Mouse (Mus musculus): ENCODE measurements around the gene Gbx2. TPM values are rescaled to one million over a fixed set of nuclear protein-coding genes. Genes with fewer than 3 reads are reported as not detected.

The Gbx2 gene
- not detected for total RNA-seq (2021)
- long read RNA-seq, experiment 1, result 0 reads
- long read RNA-seq, experiment 2, result 0 reads

DNA sequence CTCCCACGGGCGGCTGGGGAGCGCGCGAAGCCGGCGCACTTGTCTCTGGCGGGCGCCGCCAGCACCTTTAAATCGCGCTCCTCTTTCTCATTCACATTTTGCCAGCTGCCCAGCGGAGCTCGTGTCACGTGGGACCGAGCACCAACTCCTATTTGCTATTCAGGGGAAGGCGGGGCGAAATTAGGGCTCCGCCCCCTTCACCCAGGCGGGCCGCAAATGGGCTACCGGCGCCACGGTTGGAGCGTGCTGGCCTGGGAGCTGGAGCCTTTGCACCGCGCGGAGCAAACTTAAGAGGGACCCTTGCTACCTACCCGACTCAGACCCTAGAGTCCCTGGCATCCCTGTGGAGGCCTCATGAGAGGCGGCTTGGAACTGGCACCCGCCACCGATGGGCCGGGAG lies at the start of gene Gbx2:
Gbx2 (minus strand) TSS at position 60 of the 400 bp plus-strand sequence.
- intact Hi-C loops (cut with DNase I), result no loop called here
- peak; percentile 34 to 59 for DNase-seq

DNA sequence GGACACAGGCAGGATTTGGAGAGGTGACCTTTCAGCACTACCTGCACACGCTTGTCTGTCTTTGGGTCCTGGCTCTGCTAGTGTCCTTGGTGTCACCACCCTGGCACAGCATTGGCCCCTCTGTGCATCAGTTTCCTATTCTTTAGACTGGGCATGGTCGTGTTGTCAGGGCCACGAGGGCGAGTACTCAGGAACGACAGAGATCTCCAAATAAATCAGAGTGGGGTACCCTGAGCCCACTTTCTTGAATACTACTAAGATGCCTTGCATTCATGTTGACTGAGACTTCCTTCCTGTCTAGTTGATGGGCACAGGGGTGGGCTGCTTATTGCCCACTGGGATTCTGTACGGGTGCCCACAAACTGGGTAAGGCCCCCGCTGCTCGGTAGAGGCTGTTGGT lies 46.3 kb upstream of the Gbx2 start:
- intact Hi-C loops (cut with DNase I), result no loop called here
- no peak for DNase-seq

DNA sequence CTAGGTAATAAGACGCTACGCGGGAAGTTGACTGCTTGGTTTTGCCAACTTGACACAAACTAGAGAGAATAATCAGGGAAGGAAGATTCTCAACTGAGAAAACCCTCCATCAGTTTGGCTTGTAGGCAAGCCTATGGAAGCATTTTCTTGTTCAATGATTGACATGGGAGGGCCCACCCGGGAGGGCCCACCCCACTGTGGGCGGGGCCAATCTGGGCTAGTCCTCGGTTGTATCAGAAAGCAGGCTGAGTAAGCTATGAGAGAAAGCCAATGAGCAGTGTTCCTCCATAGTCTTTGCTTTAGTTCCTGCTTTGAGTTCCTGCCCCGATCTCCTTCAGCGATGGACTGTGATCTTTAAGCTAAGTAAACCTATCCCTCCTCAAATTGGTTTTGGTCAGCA lies 45.4 kb upstream of the Gbx2 start:
- intact Hi-C loops (cut with DNase I), result no loop called here
- DNase-seq, result no peak

DNA sequence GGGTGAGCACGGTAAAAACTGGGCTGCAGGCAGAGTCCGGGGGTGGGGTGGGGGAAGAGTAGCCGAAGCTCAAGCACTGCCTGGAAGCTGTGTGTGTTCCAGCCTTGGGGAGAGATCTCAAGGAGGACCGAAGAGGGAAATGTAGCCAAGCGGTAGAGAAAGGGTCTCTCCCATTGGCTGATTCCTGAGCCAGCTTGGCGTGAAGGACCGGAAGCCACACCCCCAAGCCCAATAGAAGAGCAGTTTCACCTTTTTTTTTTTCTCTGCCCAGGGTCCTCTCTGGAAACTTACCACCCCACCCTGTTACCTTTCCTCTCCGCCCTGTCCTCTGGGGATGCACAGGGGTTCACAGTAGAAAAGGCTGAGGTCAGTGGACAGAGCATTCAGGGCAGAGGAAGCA lies 43.6 kb upstream of the Gbx2 start:
- intact Hi-C loops (cut with DNase I), result no loop called here
- DNase-seq, result no peak

DNA sequence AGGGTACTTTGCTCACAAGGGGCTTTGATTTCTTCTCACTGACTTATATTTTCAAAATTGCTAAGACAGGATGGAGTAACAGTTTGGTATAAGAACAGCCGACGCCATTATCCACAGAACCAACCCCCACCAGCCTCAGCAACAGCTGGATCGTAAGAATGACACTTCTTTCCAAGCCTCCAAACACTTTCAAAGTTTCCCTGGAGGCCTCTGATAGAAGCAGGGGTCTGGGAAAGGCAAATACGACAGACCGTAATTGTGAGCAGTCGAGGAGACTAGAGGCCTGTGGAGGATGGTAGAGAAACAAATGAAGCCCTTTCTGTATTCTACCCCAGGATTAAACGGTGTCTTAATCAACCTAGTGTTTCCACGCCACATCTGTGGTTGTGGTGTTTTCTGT lies 40.9 kb upstream of the Gbx2 start:
- intact Hi-C loops (cut with DNase I), result no loop called here
- no peak for DNase-seq

DNA sequence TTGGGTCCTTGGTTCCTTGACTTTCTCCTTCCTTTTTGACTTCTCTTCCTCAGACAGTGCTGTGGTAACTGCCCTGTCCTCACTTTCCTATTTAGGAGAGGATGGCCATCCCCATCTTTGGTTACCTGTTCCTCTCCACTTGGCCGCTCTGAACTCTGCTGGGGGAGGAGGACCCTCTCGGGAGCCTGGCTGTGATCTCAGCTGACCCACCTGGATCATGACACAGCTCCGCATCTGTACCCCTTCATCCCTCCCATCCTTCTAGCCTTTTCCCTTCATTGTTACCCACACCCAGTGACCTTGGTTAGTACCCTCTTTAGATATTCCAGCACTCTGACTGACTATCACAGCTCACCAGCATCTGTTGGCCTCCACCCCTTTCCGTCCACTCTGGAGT lies 38.7 kb upstream of the Gbx2 start:
- intact Hi-C loops (cut with DNase I), result no loop called here
- DNase-seq, result no peak

DNA sequence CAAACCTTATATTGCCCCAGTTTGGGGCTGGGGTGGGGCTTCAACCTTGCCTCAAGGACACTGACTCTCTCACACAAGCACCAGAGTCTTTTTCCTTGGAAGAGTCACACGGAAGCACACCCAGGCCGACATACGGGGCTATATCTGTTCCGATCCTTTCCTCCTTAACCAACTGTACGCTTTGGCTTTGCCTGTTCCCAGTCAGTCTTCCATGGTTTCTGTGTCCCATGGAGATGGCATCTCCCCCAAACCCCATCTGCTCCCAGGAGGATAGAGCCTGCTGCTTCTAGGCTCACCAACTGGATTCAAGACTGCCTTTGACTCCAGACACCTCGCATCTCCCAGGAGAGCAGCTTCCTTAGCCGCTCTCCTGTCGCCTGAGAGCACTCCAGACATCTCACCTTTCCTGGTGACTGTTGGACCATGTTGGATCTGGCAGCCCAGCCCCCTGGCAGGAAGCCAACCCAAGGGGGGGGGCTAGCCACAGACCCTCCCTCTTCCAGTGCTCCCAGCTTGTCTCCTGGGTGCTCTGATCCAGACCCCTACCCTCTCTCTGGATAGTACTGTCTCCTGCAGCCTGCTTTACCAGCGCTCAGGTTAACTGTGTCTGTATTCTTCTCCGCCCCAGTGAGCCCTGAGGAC lies 38.2 kb upstream of the Gbx2 start:
- intact Hi-C loops (cut with DNase I), result no loop called here
- DNase-seq, result no peak

DNA sequence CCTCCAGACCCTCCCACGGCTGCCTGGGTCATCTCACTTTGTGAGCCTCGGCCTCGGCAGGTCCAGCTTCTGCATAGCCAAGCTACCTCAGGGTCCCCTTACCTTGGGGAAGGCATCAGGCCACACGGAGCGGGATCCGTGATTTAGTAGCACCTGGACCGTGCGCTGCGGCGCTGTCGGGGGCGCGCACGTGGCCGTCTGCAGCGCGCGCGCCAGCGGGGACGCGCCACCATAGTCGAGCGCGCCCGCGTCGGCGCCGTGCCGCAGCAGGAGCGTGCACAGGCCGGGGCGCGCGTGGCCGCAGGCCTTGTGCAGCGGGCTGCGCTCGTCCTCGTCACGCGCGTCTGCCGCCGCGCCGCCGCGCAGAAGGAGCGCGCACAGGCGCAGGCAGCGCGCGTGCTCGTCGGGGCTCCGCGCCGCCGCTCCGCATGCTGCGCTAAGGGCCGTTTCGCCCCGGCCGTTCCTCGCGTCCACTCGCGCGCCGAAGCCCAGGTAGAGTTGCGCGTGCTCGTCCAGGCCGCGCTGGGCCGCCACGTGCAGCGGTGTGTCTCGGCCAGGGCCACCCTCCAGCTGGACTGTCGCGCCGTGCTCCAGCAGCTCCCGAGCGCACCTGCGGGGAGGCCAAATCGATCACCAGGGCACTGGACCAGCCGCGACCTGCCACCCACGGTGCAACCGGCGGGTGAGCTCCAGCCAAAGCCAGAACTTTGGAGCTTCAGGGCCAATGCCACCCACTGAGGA lies 37.3 kb upstream of the Gbx2 start:
- DNase-seq, result peak; percentile 19 to 20
- intact Hi-C loops (cut with DNase I), result no loop called here

DNA sequence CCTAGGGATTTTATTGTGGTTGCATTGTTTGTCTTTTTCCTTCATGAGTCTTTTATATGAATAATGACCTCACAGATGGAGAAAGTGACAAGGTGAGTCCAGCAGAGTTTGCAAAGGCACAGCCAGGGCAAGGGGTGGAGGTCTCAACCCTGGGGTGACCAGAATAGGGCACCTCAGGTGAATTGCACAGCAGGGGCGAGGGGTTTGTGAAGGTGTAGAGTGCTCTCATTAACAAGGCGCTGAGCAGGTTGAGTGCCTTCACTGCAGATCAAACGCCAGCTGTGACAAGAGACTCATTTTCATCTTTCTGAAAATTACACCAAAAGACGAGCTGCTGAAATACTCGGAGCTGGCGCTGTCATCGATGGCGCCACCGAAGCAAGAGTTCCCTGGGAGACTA lies 36.6 kb upstream of the Gbx2 start:
- intact Hi-C loops (cut with DNase I), result no loop called here
- DNase-seq, result no peak

DNA sequence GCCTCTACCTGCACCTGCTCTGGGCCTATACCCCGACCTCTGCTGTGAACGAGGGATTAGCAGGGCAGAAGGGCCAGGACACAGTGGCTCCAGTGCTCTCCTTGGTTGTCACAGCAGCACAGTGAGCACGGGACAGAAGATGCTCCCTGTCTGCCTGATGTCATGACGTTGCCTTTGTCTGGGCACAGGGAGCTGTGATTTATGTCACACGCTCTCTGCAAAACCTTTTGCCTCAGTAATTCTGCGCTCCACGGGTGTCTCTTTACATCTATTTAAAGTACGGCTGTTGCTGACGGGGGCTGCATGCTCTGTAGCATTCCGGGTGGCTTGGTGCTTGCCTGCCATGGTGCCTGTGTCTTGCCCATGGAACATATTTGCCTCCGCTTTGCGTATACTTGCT lies 33.4 kb upstream of the Gbx2 start:
- intact Hi-C loops (cut with DNase I), result no loop called here
- DNase-seq, result no peak

DNA sequence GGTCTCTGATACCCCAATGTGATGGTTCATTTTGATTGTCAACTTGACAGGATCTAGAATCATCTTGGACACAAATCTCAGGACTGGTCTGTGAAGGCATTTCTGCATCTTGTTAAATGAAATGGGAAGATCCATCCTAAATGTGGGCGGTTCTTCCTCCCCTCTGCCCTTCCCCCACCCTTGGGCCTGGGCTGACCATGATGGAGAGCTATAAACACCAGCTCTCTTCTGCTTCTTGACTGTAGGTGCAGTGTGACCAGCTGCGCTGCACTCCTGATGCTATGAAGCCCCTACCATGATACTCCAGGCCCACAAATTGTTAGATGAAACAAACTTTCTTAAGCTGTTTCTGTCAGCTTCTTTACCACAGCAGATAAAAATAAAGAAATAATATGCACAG lies 32.3 kb upstream of the Gbx2 start:
- no peak for DNase-seq
- intact Hi-C loops (cut with DNase I), result no loop called here

DNA sequence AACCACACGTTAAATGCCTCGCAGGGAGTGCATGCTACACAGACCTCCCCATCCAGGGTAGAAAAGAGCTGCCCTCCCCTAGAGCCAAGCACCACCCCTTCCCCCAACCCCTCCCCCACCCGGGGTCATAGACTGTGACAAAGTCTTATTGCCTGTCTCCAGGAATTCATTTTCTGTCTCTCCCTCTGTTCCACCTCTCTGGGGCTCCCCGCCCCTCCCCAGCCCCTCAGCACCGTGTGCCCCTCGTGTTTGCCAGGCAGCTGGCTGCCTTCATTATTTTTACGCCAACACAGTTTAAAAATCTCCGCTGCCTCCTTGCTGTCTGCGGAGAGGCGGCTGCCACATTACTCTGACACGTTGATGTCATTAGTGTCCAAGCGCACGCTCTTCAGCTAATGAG lies 31.1 kb upstream of the Gbx2 start:
- no peak for DNase-seq
- intact Hi-C loops (cut with DNase I), result no loop called here

DNA sequence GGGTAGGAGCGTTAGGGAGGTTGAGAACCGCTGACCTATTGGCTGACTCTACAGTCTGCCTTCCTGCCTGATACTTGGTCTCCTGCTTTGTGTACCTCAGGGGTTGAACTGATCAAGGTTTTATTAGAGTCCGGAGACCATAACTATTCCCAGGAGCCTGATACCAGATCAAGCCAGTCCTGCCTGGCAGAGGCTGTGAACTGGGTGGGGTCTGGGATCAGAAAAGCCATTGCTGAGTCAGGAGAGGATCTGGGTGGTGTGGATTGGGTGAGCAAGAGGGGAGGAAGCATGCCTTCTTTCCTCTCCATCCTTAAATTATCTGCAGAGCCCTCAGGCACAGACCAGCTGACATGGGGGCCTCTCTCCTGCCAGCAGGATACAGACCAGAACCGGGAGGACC lies 28.4 kb upstream of the Gbx2 start:
- intact Hi-C loops (cut with DNase I), result no loop called here
- no peak for DNase-seq

DNA sequence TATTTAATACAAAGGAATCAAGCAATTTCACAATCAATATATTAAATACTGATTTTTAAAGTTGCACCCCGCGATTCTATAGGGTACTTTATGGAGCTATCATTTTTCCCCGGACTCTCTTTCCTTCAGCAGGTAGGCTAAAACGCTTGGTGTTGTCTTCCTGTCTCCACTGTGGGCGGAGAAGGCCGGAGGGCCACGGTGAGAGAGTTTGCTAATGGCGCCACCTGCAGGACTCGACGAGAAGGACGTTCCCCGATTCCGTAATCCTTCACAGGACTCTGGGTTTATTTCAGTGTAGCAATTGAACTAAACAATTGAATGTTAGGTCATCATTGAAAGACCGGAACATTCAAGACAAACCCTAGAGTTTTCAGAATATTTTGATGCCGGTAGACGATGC lies 12.2 kb upstream of the Gbx2 start:
- DNase-seq, result peak; percentile 82 to 86

DNA sequence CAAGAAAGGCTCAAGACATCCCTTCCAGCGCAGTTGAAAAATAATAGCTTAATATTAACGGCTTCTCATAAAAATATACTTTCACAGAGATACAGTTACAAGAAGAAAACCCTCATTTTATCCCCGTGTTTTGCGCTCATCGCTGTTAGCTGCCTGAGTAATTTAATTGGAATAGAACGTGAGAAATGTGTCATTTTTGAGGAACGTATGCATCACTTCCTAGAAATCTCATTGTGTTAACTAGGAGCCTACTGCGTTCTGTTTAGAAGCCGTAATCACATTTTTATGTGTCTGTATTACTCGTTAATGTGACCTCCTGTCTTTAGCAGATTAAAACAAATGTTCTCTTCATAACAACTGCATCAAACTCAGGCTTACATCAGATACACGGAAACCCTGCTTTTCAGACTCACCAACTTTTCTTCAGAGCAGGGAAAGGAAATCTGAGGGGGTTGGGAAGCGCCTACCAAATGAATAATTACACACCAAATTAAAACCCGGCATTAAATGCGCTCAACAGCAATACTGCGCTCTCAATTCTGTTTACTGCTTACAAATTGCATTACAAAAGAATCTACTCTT lies 11.5 kb upstream of the Gbx2 start:
- intact Hi-C loops (cut with DNase I), result loop anchor here (1.0 to 10.0 kb wide), 5 partner anchors 170 to 708 kb away; no protein-coding TSS in a partner anchor
- DNase-seq, result no peak

More for the DNA sequence above, 12.2 kb upstream of the Gbx2 start:
- intact Hi-C loops (cut with DNase I), result loop anchor here (2.0 to 10.0 kb wide), 4 partner anchors 171 to 708 kb away; no protein-coding TSS in a partner anchor

DNA sequence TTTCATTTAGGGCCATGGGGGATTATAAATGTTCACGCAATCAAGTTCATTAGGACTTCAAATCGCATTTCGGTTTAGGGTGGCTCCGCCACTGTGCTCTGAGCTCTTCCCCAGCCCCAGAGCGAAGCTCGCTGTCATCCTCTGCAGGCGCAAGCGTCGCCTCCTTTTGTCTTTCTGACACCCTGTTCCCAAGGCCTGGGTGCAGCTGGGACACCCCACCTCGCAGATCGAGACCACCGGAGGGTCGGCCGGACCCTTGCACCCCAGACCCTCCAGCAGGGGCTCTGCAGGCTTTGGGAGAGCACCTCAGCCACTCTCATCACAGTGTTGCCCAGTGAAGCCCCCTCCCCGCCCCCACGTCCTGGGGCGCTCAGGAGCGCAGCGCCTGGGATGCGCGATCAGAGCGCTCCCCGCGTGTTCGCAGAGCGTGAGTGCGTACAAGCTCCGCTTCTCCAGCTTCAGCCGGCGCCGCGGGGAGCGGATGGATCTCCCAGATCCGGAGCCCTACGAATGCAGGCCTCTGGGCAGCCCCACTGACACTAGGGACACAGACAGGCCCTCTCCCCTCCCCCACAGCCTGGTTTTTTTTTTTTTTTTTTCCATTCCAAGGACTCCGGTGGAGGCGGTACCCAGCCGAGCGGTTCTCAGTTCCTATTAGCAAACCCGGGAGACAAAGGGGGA lies 10.9 kb upstream of the Gbx2 start:
- DNase-seq, result peak in 1 of 2 experiments; percentile 21
- intact Hi-C loops (cut with DNase I), result loop anchor here (1.0 to 10.0 kb wide), 6 partner anchors 83 to 707 kb away; no protein-coding TSS in a partner anchor

DNA sequence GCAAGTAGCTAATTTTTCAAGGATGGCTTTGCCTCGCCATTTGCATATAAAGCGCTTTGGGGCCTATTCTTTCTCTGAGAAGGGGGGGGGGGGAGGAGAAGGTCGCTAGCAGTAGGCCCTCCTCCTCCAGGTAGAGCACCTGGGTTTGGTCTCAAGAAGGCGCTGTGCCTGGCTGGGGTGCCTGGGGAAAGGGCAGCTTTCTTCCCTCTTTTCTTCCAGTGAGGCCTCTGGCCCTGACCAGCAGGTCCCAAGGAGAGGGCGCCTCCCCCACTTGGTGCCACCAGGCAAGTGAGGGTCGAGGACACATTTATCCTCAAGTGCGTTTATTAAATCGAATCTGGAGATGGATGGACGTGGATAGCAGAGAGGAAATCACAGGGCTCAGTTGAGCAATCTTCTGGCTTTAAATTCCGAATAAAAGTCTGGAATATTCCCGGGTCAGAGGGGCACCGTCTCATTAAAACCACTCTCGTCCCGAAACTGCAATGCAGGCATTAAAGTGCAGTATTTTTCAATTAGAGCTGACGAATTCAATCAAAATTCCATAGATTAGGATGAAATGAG lies 10.1 kb upstream of the Gbx2 start:
- no peak for DNase-seq
- intact Hi-C loops (cut with DNase I), result loop anchor here (2.0 to 10.0 kb wide), 4 partner anchors 82 to 706 kb away; no protein-coding TSS in a partner anchor

DNA sequence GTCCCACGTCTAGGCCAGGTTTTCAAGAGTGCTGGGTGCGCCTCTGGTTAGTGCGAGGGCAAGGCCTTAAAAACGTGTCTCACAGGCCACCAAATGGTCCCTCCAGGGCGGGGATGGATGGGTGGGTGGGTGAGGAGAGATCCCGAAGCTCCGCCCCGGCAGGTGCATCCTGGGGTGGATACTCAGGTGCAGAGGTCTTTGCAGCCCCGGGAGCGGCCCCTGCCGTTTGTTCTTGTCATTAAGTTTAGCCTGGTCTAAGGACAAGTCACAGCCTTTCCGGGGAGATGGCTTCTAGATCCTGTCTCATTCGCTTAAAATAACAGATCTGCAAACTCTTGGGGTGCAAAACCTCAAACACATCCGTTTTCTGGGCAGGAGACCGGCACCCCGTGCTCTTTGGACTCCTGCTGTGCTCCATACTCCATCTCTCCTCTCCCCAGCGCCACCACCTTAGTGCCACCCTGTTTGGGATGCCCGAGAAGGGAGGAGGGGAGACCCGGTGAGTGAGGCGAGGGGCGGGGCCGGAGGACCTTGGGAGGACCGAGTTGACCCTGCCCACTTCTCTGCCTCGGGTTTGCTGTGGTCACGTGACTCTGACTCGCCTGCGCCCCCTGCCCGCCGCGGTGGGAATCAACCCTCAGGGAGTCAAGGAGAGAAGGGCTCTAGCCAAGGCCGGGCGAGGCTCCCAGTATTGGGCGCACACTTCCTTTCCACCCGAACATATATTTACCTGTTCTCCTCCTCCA lies 9.2 kb upstream of the Gbx2 start:
- intact Hi-C loops (cut with DNase I), result loop anchor here (2.0 to 10.0 kb wide), 4 partner anchors 81 to 705 kb away; no protein-coding TSS in a partner anchor
- DNase-seq, result peak; percentile 75 to 82

DNA sequence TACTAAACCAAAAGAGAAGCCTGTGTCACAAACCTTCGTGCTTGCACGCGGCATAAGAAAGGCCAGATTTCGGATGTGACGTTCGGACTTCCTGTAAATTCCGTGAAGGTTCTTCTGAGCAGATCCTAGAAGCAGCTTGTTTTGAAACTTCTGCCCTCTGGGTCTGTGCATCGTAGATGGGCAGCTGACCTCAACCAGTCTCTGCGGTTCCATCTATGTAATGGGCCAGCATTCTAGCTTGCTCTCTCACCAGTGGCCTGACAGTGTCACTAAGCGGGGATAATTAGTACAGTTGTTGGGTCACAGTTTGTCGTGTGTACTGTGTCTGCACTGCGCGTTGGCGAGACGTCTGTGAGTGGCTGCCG lies 8.6 kb upstream of the Gbx2 start:
- intact Hi-C loops (cut with DNase I), result no loop called here
- DNase-seq, result no peak
